Mouse (Mus musculus): ENCODE measurements at regions not wholly inside any gene's neighbourhood (a gene's known extent, or its start where the extent isn't known, plus 50 kb on each side); places are given as distances from the start of the nearest gene placed in this dataset.

DNA sequence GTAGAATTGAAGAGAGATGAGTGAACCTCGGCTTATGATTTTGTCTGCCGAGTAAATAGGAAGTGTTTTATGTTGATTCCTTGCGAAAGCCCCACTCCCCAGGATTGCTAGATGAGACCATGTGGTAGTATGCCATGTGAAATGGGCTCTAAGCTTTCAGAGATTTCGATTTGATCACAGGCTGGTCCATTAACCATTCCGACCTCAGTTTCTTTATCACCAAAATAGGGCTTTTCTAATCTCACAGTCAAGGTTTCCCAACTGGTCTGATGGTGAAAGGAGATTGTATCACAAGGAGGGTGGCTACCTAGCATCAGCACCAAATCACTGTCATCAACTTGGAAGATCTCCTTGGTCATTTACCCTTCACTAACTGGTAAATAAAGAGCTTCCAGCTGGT, 312.0 kb upstream of the Ubash3b start:
- TF ChIP-seq POLR2A (IDR thresholded peaks at IDR 0.05; ENCODE audit: low read depth, low read length): no peak
- no peak for TF ChIP-seq CTCF (IDR thresholded peaks at IDR 0.05; ENCODE audit: extremely low read depth, insufficient read length, insufficient replicate concordance, low read depth, low read length)
